ENCODE assay signal across 8 mouse cellular contexts in genomic region chr4:109000961-109001360, GRCm38 (mm10). TPM values are rescaled to one million over a fixed set of nuclear protein-coding genes. Genes with fewer than 3 reads are reported as not detected.
DNase-seq lines count a peak whose midpoint lies in the region; ATAC-seq and TF ChIP-seq lines count a peak whose summit lies in the region.

No protein-coding gene starts in this region.

- H3K27me3 ChIP-seq in thymus, adult 2 months (ENCODE audit: control insufficient read depth, insufficient read depth, low read length) = no peaks in the 10 kb centered on the region
- no peaks in the 10 kb centered on the region for H3K27me3 ChIP-seq in limb, embryonic 10.5 days (ENCODE audit: low read depth, poor library complexity, severe bottlenecking)
- no peaks in the 10 kb centered on the region for H3K27me3 ChIP-seq in neural tube, embryonic 14.5 days (ENCODE audit: control insufficient read depth, insufficient read depth, low read length)

- DNase-seq in gastrocnemius, adult 2 months = no peak
- no peak for DNase-seq in gastrocnemius, postnatal 10 days
- no peak for DNase-seq in thymus, adult 2 months
- DNase-seq in thymus, postnatal 4 days = no peak
- no peak for DNase-seq in limb, embryonic 10.5 days (ENCODE audit: low spot score)
- DNase-seq in left cerebral cortex, postnatal 25 days (ENCODE audit: low spot score in 2 of 2) = no peak
- DNase-seq in left cerebral cortex, postnatal 36 days (ENCODE audit: low spot score in 2 of 2) = no peak

- no peak for TF ChIP-seq CTCF in gastrocnemius, adult 2 months (IDR thresholded peaks at IDR 0.05)
- TF ChIP-seq CTCF in thymus, adult 2 months (IDR thresholded peaks at IDR 0.05; ENCODE audit: borderline replicate concordance, control insufficient read depth, extremely low read depth, insufficient read depth, low read length, poor library complexity) = no peak; the same call in 1 of the 2 replicates

- peak overlapping the region; percentile 97 for H3K27ac ChIP-seq in gastrocnemius, adult 2 months
- peak overlapping the region; percentile 51 for H3K27ac ChIP-seq in thymus, adult 2 months (ENCODE audit: control insufficient read depth, insufficient read depth, low read length)
- H3K27ac ChIP-seq in limb, embryonic 10.5 days = peak overlapping the region; percentile 91
- H3K27ac ChIP-seq in neural tube, embryonic 14.5 days (ENCODE audit: low read depth, low read length) = peak overlapping the region; percentile 82

- ATAC-seq in neural tube, embryonic 14.5 days (ENCODE audit: low read depth) = peak; percentile 28; the same call in 1 of the 2 replicates

- peak overlapping the region; percentile 83 for H3K4me3 ChIP-seq in gastrocnemius, adult 2 months
- H3K4me3 ChIP-seq in thymus, adult 2 months (ENCODE audit: control insufficient read depth, insufficient read depth, low read length) = peak overlapping the region; percentile 83
- peak overlapping the region; percentile 89 for H3K4me3 ChIP-seq in limb, embryonic 10.5 days
- peak overlapping the region; percentile 70 for H3K4me3 ChIP-seq in neural tube, embryonic 14.5 days (ENCODE audit: low read depth, low read length)

- 2% methylated on average over 18 of the region's 18 CpGs for WGBS in thymus, adult 2 months
- WGBS in limb, embryonic 10.5 days = 1% methylated on average over 18 of the region's 18 CpGs
- WGBS in neural tube, embryonic 14.5 days = under 1% methylated on average over 18 of the region's 18 CpGs

- intact Hi-C loops in gastrocnemius, adult 2 months (cut with DNase I) = no loop called here
- intact Hi-C loops in left cerebral cortex, postnatal 25 days (cut with DNase I) = no loop called here
- intact Hi-C loops in left cerebral cortex, postnatal 36 days (cut with DNase I) = no loop called here

- no peak for TF ChIP-seq POLR2A in thymus, adult 2 months (IDR thresholded peaks at IDR 0.05; ENCODE audit: control insufficient read depth, extremely low read depth, insufficient read depth, low read length, poor library complexity)

- H3K9me3 ChIP-seq in limb, embryonic 10.5 days (replicated peaks) = no peaks in the 10 kb centered on the region
- no peaks in the 10 kb centered on the region for H3K9me3 ChIP-seq in neural tube, embryonic 14.5 days (ENCODE audit: control insufficient read depth, low read length)

- H3K4me1 ChIP-seq in thymus, adult 2 months (replicated peaks; ENCODE audit: control insufficient read depth, insufficient read depth, low read length) = peaks cover 4% of the 10 kb centered on the region
- peaks cover 15% of the 10 kb centered on the region for H3K4me1 ChIP-seq in limb, embryonic 10.5 days
- peaks cover 15% of the 10 kb centered on the region for H3K4me1 ChIP-seq in neural tube, embryonic 14.5 days (ENCODE audit: control insufficient read depth, insufficient read depth, low read length)

- H3K4me2 ChIP-seq in neural tube, embryonic 14.5 days (ENCODE audit: low read depth, low read length) = peak overlapping the region; percentile 83

- H3K36me3 ChIP-seq in thymus, adult 2 months (ENCODE audit: control insufficient read depth, insufficient read depth, low read length) = no peaks in the 10 kb centered on the region
- peaks cover 26% of the 10 kb centered on the region for H3K36me3 ChIP-seq in limb, embryonic 10.5 days
- no peaks in the 10 kb centered on the region for H3K36me3 ChIP-seq in neural tube, embryonic 14.5 days (ENCODE audit: control insufficient read depth, insufficient read depth, low read length)

- peak overlapping the region; percentile 83 for H3K9ac ChIP-seq in neural tube, embryonic 14.5 days (replicated peaks; ENCODE audit: low read depth, low read length)

RNA-seq across cellular contexts. Expression of gene Nrd1, which starts 0.5 kb away (rescaled TPM):
- total RNA-seq in gastrocnemius, adult 2 months (2021) = 100 to 1,000 TPM; 150 to 175 TPM
- total RNA-seq in gastrocnemius, postnatal 10 days (2021) = 100 to 1,000 TPM in 1 of 2 experiments, 10 to 100 TPM in 1; 80.9 to 113 TPM
- 46.0 and 57.3 TPM in 2 replicates for polyA plus RNA-seq in thymus, adult 2 months (2012; rRNA removed)
- 70.1 and 77.0 TPM in 2 replicates for polyA plus RNA-seq in limb, embryonic 10.5 days (2016; fragmentation: Nextera tagmentation; extraction: Ambion mirVana)
- polyA plus RNA-seq in neural tube, embryonic 14.5 days (2014; fragmentation: Nextera tagmentation; extraction: Ambion mirVana) = 67.4 and 72.6 TPM in 2 replicates
- 100 to 1,000 TPM; 119 to 149 TPM for total RNA-seq in left cerebral cortex, postnatal 25 days (2021)
- total RNA-seq in left cerebral cortex, postnatal 36 days (2021) = 100 to 1,000 TPM; 105 to 139 TPM
